Mouse (Mus musculus) thymus, adult 18-20 months (tissue): Measurements from ENCODE around the gene Fgfr2.

ENCODE experiments used
- DNase-seq, 2 experiments: peaks; one replicate each; pipeline ENCODE4 v3.0.0; 2022; ENCODE audit warnings: mixed read lengths in 2 of 2

Gene Fgfr2

DNA sequence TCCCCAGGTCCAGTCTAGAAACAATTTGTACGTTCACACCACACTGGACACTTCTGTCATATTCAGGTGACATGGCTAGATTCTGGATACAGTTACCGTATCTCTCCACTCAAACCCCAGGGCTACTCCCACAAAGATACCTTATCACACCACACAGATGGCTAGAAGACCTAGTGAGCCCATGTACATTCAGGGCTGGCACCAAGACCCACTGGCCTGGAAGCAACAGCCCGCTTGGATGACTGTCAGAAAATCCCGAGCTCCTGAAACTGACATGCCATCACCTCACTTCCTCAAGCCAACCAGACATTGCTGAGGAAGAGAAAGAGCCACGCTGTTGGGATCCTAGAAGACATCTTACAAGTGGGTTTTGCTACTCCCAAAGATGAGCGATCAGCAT lies 384.3 kb downstream of the Fgfr2 start:
- DNase-seq = no peak

DNA sequence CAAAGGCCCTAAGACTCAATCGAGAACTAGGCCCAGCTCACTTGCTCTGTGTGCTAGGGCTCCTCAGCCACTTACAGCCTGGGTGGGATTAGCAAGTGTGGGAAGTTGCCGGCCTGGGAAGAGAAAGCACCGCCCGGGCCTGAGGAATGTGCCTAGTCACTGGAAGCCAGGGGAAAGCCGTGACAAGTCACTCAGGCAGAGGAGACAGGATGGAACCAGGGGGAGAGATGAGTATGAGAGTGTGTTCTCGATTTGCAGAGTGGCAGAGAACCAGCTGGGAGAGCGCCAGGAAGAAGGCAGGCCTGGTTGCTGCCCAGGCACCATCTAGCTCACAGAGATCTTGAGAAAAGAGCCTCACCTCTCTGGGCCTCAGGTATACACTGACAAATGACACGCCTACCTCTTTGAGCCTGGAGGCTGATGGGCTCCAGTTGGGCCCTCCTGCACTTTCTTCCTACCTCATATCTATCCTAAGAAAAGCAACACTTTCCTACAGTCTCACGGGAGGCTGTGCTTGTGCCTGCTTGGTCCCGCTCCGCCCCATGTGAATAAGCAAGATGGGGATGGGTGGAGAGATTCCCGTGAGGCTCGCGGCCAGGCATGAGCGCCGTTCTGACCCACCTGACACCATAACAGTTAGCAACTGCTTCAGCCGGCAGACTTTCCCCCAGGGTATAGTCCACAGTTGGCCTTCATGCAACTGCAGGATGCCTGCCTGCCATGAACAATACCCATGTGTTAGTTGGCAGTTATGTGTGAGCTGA lies 386.9 kb downstream of the Fgfr2 start:
- peak in 1 of 2 experiments; percentile 26 for DNase-seq

DNA sequence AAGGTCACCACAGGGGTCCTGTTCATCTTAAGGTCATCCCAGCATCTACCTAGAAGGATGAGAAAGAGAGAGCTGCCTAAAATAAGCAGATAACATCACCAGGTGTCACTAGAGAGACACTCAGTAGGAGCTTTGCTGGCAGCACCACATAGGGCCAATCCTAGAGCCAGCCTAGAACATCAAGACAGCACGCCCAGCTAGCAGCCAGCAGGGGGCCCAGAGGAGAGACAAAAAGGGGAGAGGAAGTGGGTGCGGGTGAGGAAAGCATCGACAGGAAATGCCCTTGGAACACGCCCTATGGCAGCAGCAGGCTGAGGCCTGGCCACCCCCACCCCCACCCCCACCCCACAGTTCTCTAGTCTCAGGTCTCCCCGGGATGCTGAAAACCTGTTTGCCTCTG lies 388.0 kb downstream of the Fgfr2 start:
- peak; percentile 85 to 92 for DNase-seq

DNA sequence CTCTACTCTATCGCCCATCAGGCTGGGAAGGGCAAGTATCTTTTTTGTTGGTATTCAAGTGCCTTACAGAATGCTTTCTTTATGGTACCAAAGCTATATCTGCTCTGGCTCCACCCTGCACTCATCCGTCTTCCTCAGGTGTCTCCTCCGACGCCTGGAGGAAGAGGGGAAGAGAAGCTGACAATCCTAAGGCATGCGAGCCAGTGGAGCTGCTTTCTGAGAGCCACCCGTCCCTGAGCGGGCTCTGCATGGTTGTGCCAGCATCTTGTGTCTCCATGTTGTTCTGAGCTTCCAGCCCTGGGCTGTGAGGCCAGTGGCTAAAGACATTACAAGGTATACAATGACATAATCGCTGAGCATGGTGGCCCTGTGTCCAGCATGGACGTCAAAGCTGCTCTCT lies 388.9 kb downstream of the Fgfr2 start:
- DNase-seq = no peak

DNA sequence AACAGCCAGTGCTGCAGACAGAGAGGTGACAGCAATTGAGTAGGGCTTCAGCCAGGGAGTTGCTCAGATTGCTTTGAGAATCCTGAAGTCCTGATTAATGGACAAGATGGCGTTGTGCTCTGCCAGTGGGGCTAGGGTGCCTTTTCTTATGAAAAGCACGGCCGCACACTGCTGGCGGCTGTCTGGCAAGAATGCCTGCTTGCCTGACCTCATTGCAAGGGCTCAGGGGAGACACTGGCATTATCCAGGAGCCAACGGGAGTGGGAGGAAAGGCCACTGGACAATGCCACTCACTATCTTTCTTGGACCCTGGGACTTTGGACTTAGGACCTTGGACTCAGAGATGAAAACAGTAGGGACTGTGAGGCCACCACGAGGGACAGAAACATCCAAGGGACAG lies 389.6 kb downstream of the Fgfr2 start:
- DNase-seq = no peak

DNA sequence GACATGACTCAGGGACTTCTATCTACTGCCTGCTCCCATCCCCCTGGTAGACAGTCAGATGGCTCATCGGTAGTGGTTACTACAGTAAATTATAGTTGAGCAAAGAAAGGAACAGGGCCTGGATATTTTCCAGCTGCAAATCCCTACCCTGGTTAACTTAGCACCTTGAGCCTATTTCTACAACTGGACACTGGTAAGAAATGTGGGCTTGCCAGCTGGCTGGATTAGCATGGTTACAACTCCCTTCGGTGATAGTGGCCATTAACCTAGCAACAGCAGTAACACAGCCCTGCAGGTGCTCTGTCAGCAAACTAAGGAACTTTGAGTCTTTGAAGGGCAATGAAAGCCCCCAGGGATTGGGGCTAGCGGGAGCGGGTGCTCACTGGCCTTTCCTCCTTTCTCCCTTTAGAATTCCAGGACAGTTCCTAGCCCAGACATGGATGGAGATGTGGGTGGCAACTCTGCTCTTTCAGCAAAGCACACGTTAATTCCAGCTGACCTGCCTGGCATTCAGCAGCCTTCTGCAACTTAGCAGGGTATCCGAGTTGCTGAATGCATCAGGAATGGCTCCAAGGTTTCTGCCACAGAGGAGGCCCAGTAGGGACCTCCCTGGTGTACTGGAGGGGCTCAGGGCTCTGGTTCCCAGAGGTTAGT lies 390.9 kb downstream of the Fgfr2 start:
- DNase-seq = no peak

DNA sequence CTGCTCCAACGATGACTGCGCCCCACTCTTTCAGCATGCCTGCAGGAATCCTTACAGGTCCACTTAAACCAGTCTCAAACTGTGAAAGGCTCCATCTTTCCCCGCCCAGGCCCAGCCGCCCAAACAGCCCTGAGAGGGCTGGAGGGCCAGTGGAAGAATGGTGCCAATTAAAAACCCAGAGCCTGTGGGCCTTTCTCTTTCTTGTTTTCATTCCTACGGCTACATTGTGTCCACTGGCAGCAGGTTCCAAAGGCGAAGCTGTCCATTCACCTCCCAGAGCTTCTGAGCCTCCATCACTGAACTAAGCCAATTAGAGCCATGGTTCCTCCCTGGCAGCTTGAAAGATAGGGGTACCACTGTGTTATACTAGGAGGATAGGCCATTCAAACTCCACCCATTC lies 391.6 kb downstream of the Fgfr2 start:
- DNase-seq = no peak

DNA sequence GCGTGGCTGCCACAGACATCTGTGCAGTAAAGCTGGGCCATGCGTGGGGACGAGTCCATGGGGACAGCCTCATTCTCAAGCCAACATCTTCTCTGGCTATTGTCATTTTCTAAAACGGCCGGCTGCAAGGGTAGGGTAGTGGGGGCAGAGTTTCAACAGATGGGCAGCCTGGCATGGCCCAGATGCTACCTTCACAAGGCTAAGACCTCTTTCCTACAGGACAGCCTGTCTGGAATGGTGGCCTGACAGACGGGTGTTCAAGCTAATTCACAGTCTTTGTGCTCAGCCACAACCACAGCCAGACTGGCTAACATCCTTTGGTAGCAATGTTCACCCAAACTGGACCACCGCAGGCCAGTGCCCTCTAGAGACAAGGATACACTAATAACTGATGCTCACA lies 392.6 kb downstream of the Fgfr2 start:
- no peak for DNase-seq

DNA sequence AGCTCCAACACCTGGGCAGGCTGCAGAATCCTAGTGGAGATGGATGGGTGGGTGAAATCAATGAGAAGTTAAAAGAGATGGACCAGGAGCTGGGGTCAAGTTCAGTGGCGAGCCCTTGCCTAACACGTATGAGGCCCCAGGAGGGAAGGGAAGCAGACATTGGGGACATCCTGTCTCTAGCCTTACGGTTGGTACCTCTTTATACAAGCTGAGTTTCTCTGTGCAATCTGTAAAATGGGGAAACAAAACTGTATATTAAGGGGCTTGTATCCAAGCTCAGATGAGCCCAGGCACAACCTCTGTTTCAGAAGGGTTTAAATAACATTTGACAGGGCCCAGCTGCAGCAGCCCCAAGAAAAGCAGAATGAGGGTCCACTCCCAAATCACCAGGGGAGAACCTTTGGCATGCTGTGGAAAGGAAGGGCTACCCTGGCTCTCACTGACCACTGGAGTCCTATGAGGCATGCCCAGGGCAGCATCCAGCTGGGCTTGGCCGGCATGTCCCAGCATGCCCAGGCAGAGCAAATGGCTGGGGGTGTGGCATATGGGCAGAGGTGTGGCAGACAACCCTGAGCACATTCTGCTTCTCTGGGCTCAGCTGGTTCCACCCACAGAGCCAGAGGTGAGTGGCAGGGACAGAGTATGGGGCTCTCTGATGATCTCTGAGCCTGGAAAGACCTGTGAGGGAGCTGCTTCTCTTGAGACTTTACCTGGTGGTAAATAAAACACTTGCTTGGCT lies 393.9 kb downstream of the Fgfr2 start:
- no peak for DNase-seq

DNA sequence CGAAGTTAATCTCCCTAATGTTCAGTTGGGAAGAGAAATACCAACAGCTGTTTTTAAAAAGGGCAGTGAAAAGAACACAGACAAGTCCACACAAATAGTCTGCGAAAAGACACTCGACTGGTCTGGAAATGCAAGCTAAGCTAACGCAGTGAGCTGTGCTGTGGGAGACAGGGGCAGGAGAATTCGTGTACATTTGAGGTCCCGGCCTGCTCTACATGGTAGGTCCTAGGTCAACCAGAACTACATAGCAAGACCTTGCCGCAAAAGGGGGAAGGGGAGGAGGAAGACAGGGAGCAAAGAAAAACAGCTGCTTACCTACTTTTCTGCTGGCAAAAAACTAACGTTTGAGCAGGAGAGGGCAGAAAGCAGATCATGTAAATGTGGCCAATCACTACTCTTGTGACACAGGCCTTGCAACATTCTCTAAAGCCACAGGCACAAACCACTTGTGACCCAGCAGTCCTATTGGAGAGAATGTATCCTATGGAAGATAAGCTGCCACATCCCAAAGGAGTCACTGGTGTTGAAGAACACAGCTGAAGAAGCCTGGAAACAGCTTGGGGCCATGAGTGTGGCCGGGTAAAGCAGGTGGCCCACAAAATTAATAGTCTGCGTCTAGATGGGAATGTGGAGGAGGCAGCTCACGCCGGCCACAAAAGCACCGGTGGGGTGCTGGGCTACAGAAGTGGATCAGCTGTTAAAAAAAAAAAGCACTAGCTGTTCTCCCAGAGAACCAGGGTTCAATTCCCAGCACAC lies 396.9 kb downstream of the Fgfr2 start:
- no peak for DNase-seq

DNA sequence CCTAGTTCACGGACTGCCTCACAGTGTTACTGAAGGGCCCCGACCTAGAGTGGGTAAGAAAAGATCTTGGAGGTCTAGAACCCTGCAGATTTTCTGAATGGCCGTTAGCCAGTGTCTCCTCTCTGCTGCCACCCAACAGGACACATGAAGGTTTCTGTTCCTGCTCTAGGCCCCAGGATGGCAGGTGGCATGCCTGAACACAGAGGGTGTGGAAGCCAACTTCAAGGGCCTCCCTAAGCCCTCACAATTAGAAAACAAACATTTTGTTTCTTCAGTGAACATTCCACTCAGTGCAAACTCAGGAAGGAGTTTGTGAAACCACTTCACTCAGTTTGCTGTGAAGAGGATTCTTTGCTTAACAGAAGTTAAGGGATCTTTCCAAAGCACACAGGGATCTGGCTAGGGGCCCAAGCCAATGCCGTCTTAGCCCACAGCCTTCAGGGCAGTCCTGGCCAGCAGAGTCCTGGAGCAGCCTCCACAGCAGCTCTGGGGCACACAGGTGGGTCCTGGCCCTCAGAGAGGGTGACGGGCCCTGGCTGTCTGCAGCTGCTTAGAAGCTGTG lies 398.6 kb downstream of the Fgfr2 start:
- no peak for DNase-seq

DNA sequence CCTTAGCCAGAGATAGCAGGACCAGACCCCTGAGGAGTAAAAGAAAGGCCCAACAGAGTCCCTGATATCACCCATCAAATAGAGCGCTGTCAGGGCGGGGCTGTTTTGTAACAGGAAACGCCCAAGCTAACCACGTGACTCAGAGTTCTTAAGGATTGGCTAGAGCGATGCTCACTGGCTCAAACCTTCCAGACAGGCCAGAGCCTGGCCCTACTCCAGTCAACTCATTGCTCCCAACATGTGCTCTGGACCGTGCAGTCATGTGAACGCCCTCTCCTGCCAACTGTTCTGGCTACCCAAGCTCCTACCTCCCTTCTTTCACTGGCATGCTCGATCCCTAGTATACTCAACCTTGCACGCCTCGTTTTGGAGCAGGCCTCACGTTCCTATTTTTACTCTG lies 399.2 kb downstream of the Fgfr2 start:
- no peak for DNase-seq

DNA sequence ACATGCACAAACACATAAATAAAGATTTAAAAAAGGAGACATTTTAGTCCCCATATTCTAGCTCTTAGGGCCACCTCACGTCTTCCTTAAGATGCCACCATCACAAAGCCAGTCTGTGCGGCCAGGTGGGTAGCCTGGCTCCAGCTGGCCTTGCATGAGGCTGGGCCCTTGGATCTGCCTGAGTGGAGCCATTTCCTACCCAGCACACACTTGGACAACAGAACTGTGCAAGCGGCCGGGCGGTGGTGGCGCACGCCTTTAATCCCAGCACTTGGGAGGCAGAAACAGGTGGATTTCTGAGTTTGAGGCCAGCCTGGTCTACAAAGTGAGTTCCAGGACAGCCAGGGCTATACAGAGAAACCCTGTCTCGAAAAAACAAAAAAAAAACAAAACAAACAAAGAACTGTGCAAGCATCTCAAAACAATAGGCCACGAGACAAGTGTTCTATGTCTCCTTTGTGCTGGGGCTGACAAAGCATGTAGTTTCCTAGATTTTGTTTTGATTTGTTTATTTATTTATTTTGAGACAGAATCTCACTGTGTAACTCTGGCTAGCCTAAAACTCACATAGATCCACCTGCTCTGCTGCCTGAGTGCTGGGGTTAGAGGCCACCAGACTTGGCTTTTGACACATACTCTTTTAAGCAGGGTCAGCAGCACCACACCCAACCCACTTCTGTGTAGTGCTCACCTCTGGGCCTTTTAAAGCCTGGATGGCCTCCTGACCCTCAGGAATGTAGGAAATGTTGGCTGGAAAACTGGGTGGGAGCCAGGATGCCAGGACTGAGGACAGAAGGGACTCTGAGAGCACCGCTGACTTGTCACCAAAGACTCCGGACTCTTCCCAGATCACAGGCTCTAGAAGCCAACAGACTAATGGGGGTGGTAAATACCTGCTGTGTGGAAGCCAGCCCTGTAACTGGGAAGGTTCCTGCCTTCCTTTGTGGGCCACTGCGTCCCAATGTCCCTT lies 400.5 kb downstream of the Fgfr2 start:
- no peak for DNase-seq

DNA sequence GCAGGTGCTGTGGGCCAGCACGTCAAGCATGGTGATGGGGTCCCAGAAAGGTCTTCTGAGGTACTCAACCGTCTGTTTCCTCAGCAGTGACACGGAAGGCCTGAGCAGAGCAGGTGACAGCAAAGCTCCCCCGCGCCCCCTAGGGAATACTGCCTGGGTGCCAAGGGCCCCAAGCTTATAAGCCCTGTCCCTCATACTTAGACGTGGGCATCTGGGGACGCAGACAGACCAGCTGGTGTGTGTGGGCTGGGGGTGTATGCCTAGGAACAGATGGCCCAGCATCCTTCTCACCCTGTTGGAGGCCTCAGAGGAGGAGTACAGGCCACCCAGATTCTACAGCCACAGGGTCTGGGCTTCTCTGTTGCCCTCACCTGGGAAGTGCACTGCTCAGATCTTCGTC lies 402.6 kb downstream of the Fgfr2 start:
- no peak for DNase-seq

DNA sequence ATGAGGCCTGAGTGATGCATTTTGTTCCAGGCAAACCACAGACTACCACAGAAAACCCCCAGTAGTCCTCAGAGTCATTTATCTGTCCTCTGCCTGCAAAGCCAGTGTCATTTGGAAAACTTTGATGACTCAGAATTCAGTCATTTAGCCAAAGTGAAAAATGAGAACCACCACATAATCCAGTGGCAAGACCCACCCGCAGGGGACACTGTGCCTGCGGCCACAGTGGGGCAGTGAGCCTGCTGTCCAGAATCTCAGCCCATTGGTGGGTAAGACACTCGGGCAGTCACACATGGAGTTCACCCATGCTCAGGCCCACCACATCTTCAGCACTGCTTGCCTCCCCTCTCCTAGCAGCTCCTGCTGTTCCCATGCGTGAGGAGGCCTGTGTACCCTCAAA lies 403.6 kb downstream of the Fgfr2 start:
- DNase-seq = no peak

DNA sequence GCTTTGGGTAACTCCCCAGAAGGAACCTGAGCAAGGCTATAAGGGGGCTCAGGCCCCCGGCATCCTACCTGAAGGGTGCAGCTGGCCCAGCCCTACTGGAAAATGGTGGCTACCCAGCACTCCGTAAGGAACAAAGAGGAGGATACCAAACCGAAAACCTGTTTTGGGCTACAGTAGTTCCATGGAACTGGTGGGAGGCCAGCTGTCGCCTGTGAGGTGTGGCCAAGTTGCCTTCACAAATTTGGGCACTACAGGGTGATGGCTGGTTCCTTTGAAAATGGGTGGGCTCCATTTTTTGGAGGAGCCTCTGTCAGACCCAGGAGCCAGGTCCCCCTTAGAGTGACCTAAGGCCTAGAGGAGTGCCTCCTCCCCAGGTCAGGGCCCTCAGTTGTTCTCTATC lies 407.9 kb downstream of the Fgfr2 start:
- no peak for DNase-seq

DNA sequence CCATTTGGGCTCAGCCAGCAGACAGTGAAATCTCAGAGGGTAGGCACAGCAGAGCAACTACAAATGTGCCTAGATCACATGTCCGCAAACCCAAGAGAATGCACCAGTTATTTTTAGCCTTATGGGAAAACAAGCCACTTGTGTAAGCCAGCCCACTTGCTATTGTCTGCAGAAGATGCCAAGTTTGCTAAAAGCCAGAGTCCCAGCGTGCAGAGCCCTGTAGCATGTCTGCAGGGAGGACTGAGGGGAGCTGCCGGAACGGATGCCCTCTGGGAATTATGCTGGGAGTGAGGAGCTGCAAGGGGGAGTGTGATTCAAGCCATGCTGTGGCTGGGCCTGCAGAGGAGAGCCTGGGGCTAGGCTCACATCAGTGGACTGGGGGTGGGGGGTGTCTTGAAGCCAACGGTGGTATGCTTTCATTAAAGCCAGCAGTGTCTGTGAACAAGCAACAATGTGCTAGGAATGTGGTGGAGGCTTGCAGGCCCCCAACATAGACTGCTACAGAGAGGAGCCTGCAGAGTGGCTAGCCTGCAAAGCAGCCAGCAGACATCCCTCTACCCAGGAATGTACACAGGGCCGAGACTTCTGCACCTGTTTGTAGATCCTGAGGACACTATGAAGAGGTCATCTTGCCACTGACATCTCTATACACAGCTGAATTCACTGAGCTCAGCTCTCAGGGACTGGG lies 408.8 kb downstream of the Fgfr2 start:
- DNase-seq = no peak

DNA sequence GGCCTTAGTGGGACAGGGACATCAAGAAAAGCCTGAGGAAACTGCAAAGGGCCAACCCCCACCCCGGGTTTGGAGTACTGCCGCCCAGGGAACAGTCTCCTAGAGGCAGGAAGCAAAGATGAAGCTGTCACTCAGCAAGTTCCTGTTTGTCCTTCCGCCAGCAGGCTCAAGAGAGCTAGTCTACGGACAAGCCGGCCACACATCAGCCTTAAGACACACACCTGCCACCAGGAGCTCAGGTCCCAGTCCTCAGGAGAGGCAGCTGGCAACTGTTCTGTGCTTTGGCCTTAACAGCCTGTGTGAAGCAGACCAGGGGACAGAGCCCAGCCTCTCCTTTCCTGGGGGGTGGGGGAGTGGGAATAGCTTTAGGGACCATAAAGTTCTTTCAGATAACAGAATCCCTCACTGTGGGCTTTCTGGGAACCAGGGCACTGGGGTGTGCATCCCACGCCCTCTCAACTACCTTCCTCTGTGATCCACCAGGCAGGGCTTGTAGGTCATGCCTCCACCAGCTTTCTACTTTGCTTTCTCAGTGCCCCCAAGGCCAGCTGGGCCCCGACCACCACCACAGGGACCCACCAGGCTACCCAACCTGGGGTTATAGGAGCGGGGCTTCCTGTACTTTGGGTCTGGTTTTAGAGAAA lies 409.5 kb downstream of the Fgfr2 start:
- DNase-seq = no peak

DNA sequence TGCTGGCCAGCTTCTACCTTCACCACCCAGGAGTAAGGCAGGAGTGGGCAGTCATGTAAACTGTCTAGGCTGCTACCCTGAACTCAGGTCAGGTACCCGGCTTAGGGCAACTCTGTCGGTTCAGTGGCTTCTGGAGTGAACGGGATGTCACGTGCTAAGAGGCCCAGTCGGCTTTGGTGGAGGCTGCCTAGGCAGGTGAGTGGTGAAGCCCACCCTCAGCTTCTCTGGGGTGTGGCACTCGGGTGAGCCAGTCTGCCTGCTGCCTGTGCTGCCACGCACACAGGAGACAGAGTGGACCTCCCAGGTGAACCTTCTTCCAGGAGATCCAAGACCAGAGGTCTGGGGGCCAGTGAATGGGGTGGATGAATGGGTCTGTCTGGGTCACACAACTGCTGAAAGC lies 410.2 kb downstream of the Fgfr2 start:
- DNase-seq = no peak

DNA sequence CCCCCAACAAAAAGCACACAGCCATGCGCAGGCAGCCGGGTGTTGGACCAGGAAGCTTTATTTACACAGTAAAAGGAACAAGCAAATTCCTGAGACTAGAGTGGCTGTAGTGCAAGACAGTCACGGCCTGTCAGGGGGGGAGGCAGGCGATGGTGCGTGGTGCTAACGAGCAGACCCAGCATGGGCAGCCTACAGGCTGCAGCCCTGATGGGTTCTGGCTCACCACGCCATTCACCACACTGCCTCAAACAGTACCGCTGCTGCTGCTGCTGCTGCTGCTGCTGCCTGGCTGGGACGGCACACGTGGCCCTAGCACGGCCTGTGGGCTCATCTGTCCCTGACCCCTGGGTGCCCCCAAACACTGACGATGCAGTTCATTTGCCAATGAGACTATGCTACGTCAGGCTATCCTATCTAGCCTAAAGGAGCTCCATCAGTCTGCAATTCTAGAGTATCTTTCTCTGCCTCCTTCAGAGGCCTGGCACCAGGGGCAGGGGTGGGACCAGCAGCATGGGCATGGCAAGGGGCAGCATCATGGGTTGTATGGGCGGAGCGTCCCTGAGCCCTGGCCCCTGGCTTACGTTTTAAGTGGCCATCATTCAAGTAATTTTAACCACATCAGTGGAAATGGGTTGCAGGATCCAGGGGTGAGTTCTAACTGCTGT lies 411.0 kb downstream of the Fgfr2 start:
- DNase-seq = no peak
